9 mouse cellular contexts compared by ENCODE assay signal in the genomic region with DNA sequence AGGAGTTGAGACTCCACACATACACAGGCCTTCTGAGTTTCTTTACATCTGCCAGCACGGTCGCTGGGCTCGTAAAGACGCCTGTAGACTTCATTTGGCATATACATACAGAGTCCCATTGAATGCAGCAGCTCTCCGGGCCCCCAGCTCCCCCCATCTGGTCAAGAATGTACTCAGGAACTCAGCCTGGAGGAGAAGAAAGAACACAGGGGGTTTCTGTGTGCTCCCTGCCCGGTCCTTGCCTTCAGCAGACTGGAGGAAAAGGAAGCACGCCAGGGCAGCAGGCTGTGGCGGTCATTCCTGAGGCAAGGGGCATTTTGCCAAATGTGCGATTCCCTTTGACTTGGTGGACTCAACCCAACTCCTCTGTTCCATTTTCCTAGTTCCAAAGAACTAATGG. TPM values are rescaled to one million over a fixed set of nuclear protein-coding genes. Genes with fewer than 3 reads are reported as not detected.
DNase-seq lines count a peak whose midpoint lies in the region; ATAC-seq lines count a peak whose summit lies in the region.
"Had no signal": no experiment of that assay in that cellular context is flagged by ENCODE, and none has a peak within 500 bp of the region (broad histone marks: within the 10 kb centered on the region; RNA-seq: fewer than 3 reads in every experiment).

No protein-coding gene starts in this region.

- H3K4me1 ChIP-seq in neural tube, embryonic 13.5 days (replicated peaks), result peaks cover 32% of the 10 kb centered on the region

- WGBS in neural tube, embryonic 13.5 days, result 70% methylated on average over 9 of the region's 9 CpGs

- DNase-seq in neural tube, embryonic 10.5 days (ENCODE audit: extremely low spot score, low spot score), result no peak
- peak; percentile 75 for DNase-seq in fibroblast of lung, adult 2 months (ENCODE audit: low read depth)
- peak; percentile 55 to 63 for DNase-seq in heart, postnatal 36 days
- peak; percentile 8 to 27 for DNase-seq in layer of hippocampus, postnatal 36 days
- DNase-seq in ovary, postnatal 14 days (ENCODE audit: low spot score), result peak; percentile 61
- DNase-seq in spleen, postnatal 36 days (ENCODE audit: low spot score in 2 of 2), result no peak

- no peaks in the 10 kb centered on the region for H3K27me3 ChIP-seq in neural tube, embryonic 13.5 days
- H3K27me3 ChIP-seq: neural tube, embryonic 12.5 days had no signal

- intact Hi-C loops in heart, postnatal 36 days (cut with DNase I), result no loop called here

- no peaks in the 10 kb centered on the region for H3K36me3 ChIP-seq in neural tube, embryonic 13.5 days

- H3K4me2 ChIP-seq in neural tube, embryonic 13.5 days, result no peak overlapping the region
- H3K4me2 ChIP-seq: neural tube, embryonic 12.5 days had no signal

- peak overlapping the region; percentile 64; the same call in 1 of the 2 replicates for H3K27ac ChIP-seq in neural tube, embryonic 13.5 days (replicated peaks)
- H3K27ac ChIP-seq: neural tube, embryonic 12.5 days had no signal

- H3K9me3 ChIP-seq in neural tube, embryonic 13.5 days, result no peaks in the 10 kb centered on the region
- H3K9me3 ChIP-seq: neural tube, embryonic 12.5 days had no signal

- H3K4me3 ChIP-seq in neural tube, embryonic 13.5 days, result no peak overlapping the region
- H3K4me3 ChIP-seq: neural tube, embryonic 12.5 days had no signal

- H3K9ac ChIP-seq in neural tube, embryonic 13.5 days, result no peak overlapping the region
- H3K9ac ChIP-seq: neural tube, embryonic 12.5 days had no signal

- peak; percentile 52 for ATAC-seq in neural tube, embryonic 13.5 days (ENCODE audit: low read depth)
- ATAC-seq in granulocyte monocyte progenitor cell, adult 5-6 weeks (replicated peaks; ENCODE audit: poor library complexity, severe bottlenecking), result no peak

RNA-seq across cellular contexts. Expression of gene Tcf7l1, which starts 20.2 kb away (rescaled TPM):
- polyA plus RNA-seq in neural tube, embryonic 13.5 days (2015; fragmentation: Nextera tagmentation; extraction: Ambion mirVana), result 10.9 and 11.8 TPM in 2 replicates
- total RNA-seq in heart, postnatal 36 days (2021), result 10 to 100 TPM; 10.5 to 11.9 TPM
- total RNA-seq in layer of hippocampus, postnatal 36 days (2021), result 1 to 10 TPM; 2.9 to 3.6 TPM
- total RNA-seq in granulocyte monocyte progenitor cell, adult 5-6 weeks (2014; fragmentation: Nextera tagmentation), result 3.4 TPM in 1 of 2 replicates, not detected in the other
- 0.26 TPM in 1 of 2 replicates, not detected in the other for total RNA-seq in granulocyte monocyte progenitor cell, adult 5-6 weeks (2017)

Comparison
In these comparisons a context has a peak if more than half of its experiments do, and no peak if none do; other contexts are left out.
1. DNase-seq: peak in fibroblast of lung, adult 2 months (single experiment), heart, postnatal 36 days (2 of 2), layer of hippocampus, postnatal 36 days (2 of 2) and ovary, postnatal 14 days (single experiment); none in neural tube, embryonic 10.5 days (single experiment) and spleen, postnatal 36 days (0 of 2).